Mouse (Mus musculus) MEL (cell line): ENCODE data around the gene Rftn1.

ENCODE experiments used
- BHLHE40 ChIP-seq: IDR thresholded peaks from 2 replicates; pipeline ENCODE4 v1.6.1; 2012; ENCODE audit warnings: low read depth, mild to moderate bottlenecking, inconsistent platforms, low read length, improper control_type of control experiment, borderline replicate concordance
- CTCF ChIP-seq, 3 experiments: IDR thresholded peaks in 2 of 3; conservative IDR thresholded peaks in 1 of 3; 2 replicates each; pipeline ENCODE4 v1.5.1; 2011 to 2012; ENCODE audit warnings: low read length in 3 of 3, low read depth in 2 of 3, mild to moderate bottlenecking in 2 of 3, improper control_type of control experiment in 1 of 3, inconsistent platforms in 1 of 3, mixed read lengths in 1 of 3, moderate library complexity in 1 of 3; ENCODE audit not compliant: control insufficient read depth in 1 of 3, insufficient read depth in 1 of 3, poor library complexity in 1 of 3, severe bottlenecking in 1 of 3
- E2F4 ChIP-seq: IDR thresholded peaks from 2 replicates; pipeline ENCODE4 v1.6.1; 2011; ENCODE audit warnings: low read depth, low read length, improper control_type of control experiment, borderline replicate concordance
- ELF1 ChIP-seq: IDR thresholded peaks from 2 replicates; pipeline ENCODE4 v1.6.1; 2014; ENCODE audit warnings: low read depth, mild to moderate bottlenecking, inconsistent platforms, low read length, improper control_type of control experiment, moderate library complexity
- EP300 ChIP-seq, 2 experiments: IDR thresholded peaks; 2 replicates each; pipeline ENCODE4 v1.6.1; 2011; ENCODE audit warnings: improper control_type of control experiment in 2 of 2, low read length in 2 of 2, low read depth in 1 of 2, mild to moderate bottlenecking in 1 of 2
- GATA1 ChIP-seq: IDR thresholded peaks from 2 replicates; pipeline ENCODE4 v1.6.1; 2011; ENCODE audit warnings: low read depth, low read length, improper control_type of control experiment
- JUND ChIP-seq: IDR thresholded peaks from 2 replicates; pipeline ENCODE4 v1.6.1; 2011; ENCODE audit warnings: low read depth, mild to moderate bottlenecking, improper control_type of control experiment, low read length
- MAFK ChIP-seq: IDR thresholded peaks from 2 replicates; pipeline ENCODE4 v1.6.1; 2011; ENCODE audit warnings: low read depth, mild to moderate bottlenecking, low read length, improper control_type of control experiment, borderline replicate concordance
- MAX ChIP-seq: IDR thresholded peaks from 2 replicates; pipeline ENCODE4 v1.6.1; 2011; ENCODE audit warnings: low read length, improper control_type of control experiment
- POLR2A ChIP-seq, 2 experiments: IDR thresholded peaks; 2 replicates each; pipeline ENCODE4 v1.6.1; 2011 to 2012; ENCODE audit warnings: low read length in 2 of 2, mild to moderate bottlenecking in 2 of 2, control low read depth in 1 of 2, improper control_type of control experiment in 1 of 2, low read depth in 1 of 2, moderate library complexity in 1 of 2; ENCODE audit not compliant: control insufficient read depth in 1 of 2, insufficient read depth in 1 of 2, poor library complexity in 1 of 2
- TBP ChIP-seq: IDR thresholded peaks from 2 replicates; pipeline ENCODE4 v1.8.0; 2011; ENCODE audit warnings: low read depth, low read length, improper control_type of control experiment
- TCF12 ChIP-seq: IDR thresholded peaks from 2 replicates; pipeline ENCODE4 v1.6.1; 2014; ENCODE audit warnings: low read depth, mild to moderate bottlenecking, inconsistent platforms, low read length, improper control_type of control experiment, moderate library complexity
- UBTF ChIP-seq: IDR thresholded peaks from 2 replicates; pipeline ENCODE4 v1.6.1; 2012; ENCODE audit warnings: low read depth, mild to moderate bottlenecking, inconsistent platforms, low read length, improper control_type of control experiment, moderate library complexity, borderline replicate concordance; ENCODE audit not compliant: insufficient read depth
- USF1 ChIP-seq: IDR thresholded peaks from 2 replicates; pipeline ENCODE4 v1.6.1; 2014; ENCODE audit warnings: low read depth, mild to moderate bottlenecking, inconsistent platforms, low read length, improper control_type of control experiment, moderate library complexity

DNA sequence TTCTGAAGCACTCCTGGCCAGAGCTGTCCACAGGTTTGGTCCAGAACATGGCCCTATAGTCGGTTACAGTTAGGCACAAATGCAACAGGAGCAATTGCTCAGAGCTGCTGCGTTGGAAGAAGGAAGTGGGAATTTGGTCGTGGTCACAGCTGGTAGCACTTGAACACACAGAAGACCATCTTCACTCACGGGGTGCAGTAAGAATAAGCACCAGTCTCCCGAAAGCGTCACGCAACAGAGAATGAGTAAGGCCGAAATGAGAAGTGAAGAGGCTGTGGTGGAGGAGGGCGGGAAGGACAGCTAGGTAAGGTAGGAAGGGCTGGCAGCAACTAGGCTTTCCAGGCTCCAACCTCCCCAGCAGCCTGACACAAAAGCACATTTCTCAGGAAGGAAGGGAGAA lies 140.0 kb downstream of the Rftn1 start:
- TF ChIP-seq GATA1, result no peak
- TF ChIP-seq POLR2A (IDR thresholded peaks at IDR 0.05; ENCODE audit: control insufficient read depth in 1 of 2, insufficient read depth in 1 of 2, low read depth in 1 of 2, low read length in 2 of 2, poor library complexity in 1 of 2), result no peak
- TF ChIP-seq EP300 (IDR thresholded peaks at IDR 0.05; ENCODE audit: low read depth in 1 of 2, low read length in 2 of 2), result no peak
- TF ChIP-seq CTCF (IDR thresholded peaks at IDR 0.05 in 2 of 3, conservative IDR thresholded peaks at IDR 0.05 in 1 of 3; ENCODE audit: control insufficient read depth in 1 of 3, insufficient read depth in 1 of 3, low read depth in 2 of 3, low read length in 3 of 3, poor library complexity in 1 of 3, severe bottlenecking in 1 of 3), result no peak
- TF ChIP-seq MAFK, result no peak
- no peak for TF ChIP-seq ELF1
- TF ChIP-seq MAX, result no peak
- no peak for TF ChIP-seq E2F4
- no peak for TF ChIP-seq TCF12
- TF ChIP-seq USF1, result no peak
- no peak for TF ChIP-seq UBTF
- TF ChIP-seq JUND, result no peak
- no peak for TF ChIP-seq BHLHE40
- no peak for TF ChIP-seq TBP
